Mouse (Mus musculus): ENCODE data around the gene Nudt9. TPM values are rescaled to one million over a fixed set of nuclear protein-coding genes. Genes with fewer than 3 reads are reported as not detected.

Nudt9 gene
- polyA plus RNA-seq, 1 experiment from 2014 or later: 57.1 TPM

DNA sequence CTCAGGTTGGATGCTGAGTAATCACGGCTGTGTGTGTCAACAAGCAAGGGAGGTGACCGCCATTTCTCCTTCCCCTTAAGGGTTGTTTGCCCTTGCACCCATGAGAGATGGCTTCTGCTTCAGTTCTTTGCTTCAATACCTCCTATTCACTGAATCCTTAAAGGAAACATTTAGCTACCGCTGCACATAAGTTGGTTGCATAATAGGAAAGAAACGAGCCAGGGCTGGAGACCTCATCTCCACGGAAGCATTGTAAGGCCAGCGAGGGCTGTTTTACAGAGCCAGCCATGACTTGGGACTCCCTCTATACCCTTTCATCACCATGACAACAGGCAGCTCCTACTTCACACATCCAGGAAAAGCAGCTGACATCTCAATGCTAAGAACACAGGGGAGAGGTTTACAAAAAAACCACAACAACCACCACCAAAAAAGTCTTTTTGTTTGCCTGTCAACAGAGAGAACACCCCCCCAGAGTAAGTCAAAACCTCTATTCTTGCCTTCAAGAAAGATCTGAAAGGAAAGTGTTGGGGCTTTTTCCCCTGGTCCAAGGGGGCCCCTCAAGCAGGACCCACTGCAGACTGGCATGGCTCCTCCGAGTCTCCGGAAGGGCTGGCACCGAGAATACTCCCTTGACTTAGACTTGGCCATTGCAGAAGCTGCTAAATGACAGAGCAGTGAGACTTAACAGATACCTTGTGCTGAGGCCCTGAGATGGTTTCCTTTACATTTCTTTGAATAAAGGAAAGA is 64.2 kb downstream of the Nudt9 start:
- 36% methylated on average over 9 of the region's 9 CpGs for WGBS
- ATAC-seq (ENCODE audit: low FRiP score, low TSS enrichment): no peak
- no peak overlapping the region for H3K9ac ChIP-seq (ENCODE audit: low read length)
- H3K36me3 ChIP-seq (ENCODE audit: control insufficient read depth, insufficient read depth, low read length): no peaks in the 10 kb centered on the region
- TF ChIP-seq EP300 (optimal IDR thresholded peaks at IDR 0.05) (no peak), CTCF (IDR thresholded peaks at IDR 0.05; ENCODE audit: low read depth) (no peak)
- H3K4me1 ChIP-seq (replicated peaks; ENCODE audit: control insufficient read depth, insufficient read depth): peaks cover 3% of the 10 kb centered on the region; the same call in 1 of the 2 replicates
- H3K9me3 ChIP-seq (ENCODE audit: control insufficient read depth, low read length): no peaks in the 10 kb centered on the region
- H3K4me3 ChIP-seq (ENCODE audit: low read depth, low read length): peak overlapping the region; percentile 29
- H3K27me3 ChIP-seq (ENCODE audit: control insufficient read depth, insufficient read depth, low read length): no peaks in the 10 kb centered on the region
- peak overlapping the region; percentile 77 for H3K27ac ChIP-seq (replicated peaks)
- DNase-seq (ENCODE audit: low spot score): no peak
- H3K4me2 ChIP-seq (replicated peaks; ENCODE audit: low read depth): peak overlapping the region; percentile 44

DNA sequence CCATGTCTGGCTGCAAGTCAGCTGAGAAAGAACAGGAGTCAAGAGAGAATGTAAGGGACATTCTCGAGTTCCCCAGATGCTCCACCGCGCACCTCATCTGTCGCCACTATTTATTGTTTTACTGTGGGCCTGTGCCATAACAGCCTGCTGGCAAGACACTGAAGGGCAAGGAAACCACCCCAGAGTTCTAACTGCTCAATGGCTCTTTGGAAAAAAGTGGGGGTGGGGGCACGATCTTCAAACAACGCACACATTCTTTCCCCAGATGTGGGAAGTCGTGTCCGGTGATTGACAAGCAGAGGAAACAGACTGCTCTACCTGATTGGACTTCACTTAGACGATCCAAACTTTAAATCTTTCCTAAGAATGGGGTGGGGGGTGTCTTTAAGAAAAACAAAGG is 65.9 kb downstream of the Nudt9 start:
- Histone ChIP-seq H3K4me3 (ENCODE audit: low read depth, low read length) (peak overlapping the region; percentile 41), H3K27ac (replicated peaks) (peak overlapping the region; percentile 77), H3K9ac (ENCODE audit: low read length) (peak overlapping the region; percentile 62), H3K9me3 (ENCODE audit: control insufficient read depth, low read length) (no peaks in the 10 kb centered on the region), H3K27me3 (ENCODE audit: control insufficient read depth, insufficient read depth, low read length) (no peaks in the 10 kb centered on the region), H3K4me2 (replicated peaks; ENCODE audit: low read depth) (peak overlapping the region; percentile 44), H3K4me1 (replicated peaks; ENCODE audit: control insufficient read depth, insufficient read depth) (peaks cover 3% of the 10 kb centered on the region; the same call in 1 of the 2 replicates), H3K36me3 (ENCODE audit: control insufficient read depth, insufficient read depth, low read length) (no peaks in the 10 kb centered on the region)
- no peak for DNase-seq (ENCODE audit: low spot score)
- 12% methylated on average over 9 of the region's 9 CpGs for WGBS
- TF ChIP-seq CTCF (IDR thresholded peaks at IDR 0.05; ENCODE audit: low read depth): no peak
- no peak for TF ChIP-seq EP300 (optimal IDR thresholded peaks at IDR 0.05)
- peak; percentile 18; the same call in 1 of the 2 replicates for ATAC-seq (ENCODE audit: low FRiP score, low TSS enrichment)

DNA sequence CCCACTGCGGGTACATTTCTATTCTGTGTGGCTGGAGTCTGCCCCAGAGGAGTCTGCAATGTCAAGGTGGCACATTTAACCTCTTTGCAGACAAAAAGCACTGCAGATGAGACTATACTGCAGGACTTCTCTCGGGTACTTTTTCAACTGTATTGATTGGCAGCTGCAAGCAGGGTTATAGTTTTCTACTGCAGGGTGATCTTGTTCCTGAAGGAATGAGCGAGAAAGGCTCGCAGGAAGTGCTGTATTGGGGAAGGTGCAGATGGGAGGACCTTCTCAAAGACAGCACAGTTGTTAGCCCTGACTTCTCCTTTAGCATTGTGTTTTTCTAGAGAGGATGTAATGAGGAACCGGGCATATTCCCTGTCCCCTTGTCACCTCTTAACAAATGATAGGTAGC is 66.4 kb downstream of the Nudt9 start:
- Histone ChIP-seq H3K9me3 (ENCODE audit: control insufficient read depth, low read length) (no peaks in the 10 kb centered on the region), H3K27me3 (ENCODE audit: control insufficient read depth, insufficient read depth, low read length) (no peaks in the 10 kb centered on the region), H3K4me2 (replicated peaks; ENCODE audit: low read depth) (peak overlapping the region; percentile 44), H3K27ac (replicated peaks) (peak overlapping the region; percentile 77), H3K4me1 (replicated peaks; ENCODE audit: control insufficient read depth, insufficient read depth) (peaks cover 3% of the 10 kb centered on the region; the same call in 1 of the 2 replicates), H3K9ac (ENCODE audit: low read length) (peak overlapping the region; percentile 62), H3K36me3 (ENCODE audit: control insufficient read depth, insufficient read depth, low read length) (no peaks in the 10 kb centered on the region), H3K4me3 (ENCODE audit: low read depth, low read length) (peak overlapping the region; percentile 41)
- WGBS: 22% methylated on average over 5 of the region's 5 CpGs
- no peak for ATAC-seq (ENCODE audit: low FRiP score, low TSS enrichment)
- no peak for TF ChIP-seq CTCF (IDR thresholded peaks at IDR 0.05; ENCODE audit: low read depth)
- TF ChIP-seq EP300 (optimal IDR thresholded peaks at IDR 0.05): no peak
- no peak for DNase-seq (ENCODE audit: low spot score)

DNA sequence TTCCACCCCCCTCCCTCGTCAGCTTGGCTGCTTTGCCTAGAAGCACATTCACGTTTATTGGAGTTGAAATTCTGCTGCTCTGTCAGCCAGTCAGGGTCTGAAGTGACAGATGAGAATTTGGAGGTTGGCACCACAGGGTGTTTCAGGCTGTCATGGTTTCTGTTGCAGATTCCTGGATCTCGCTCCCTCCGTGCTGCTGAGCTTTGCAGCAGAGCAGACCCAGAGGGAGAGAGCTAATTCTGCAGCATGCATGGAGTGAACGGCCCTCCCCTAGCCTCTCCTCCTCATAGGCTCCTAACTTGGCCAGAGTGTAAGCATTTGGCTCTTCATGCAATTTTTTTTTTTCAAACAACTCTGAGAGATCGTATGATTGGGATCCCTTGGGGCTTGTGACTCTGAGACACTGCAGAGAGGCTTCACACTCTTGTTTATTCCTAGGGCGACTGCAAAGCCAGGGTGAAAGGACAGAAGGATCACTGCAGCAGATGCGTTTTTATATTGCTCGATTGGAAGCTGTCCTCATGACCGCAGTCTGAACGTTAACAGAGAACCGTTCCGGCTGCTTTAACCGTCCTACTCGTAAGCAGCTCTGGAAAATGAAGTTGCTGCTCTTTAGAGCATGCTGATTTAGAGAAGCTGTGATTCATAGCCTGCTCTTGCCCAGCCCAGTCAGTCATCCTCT is 67.5 kb downstream of the Nudt9 start, which contains the start of gene Sparcl1:
Gene Sparcl1 (minus strand): TSS at position 243 of the 682 bp plus-strand sequence.
- Histone ChIP-seq H3K4me1 (replicated peaks; ENCODE audit: control insufficient read depth, insufficient read depth) (peaks cover 3% of the 10 kb centered on the region; the same call in 1 of the 2 replicates), H3K4me2 (replicated peaks; ENCODE audit: low read depth) (peak within 1 kb of the TSS; percentile 44), H3K9me3 (ENCODE audit: control insufficient read depth, low read length) (no peaks in the 10 kb centered on the region), H3K4me3 (ENCODE audit: low read depth, low read length) (peak within 1 kb of the TSS; percentile 41), H3K36me3 (ENCODE audit: control insufficient read depth, insufficient read depth, low read length) (no peaks in the 10 kb centered on the region), H3K27ac (replicated peaks) (peak within 1 kb of the TSS; percentile 82), H3K27me3 (ENCODE audit: control insufficient read depth, insufficient read depth, low read length) (no peaks in the 10 kb centered on the region), H3K9ac (ENCODE audit: low read length) (peak within 1 kb of the TSS; percentile 63)
- no peak for DNase-seq (ENCODE audit: low spot score)
- TF ChIP-seq EP300 (optimal IDR thresholded peaks at IDR 0.05): no peak
- no peak for TF ChIP-seq CTCF (IDR thresholded peaks at IDR 0.05; ENCODE audit: low read depth)
- ATAC-seq (ENCODE audit: low FRiP score, low TSS enrichment): peak; percentile 75; the same call in 1 of the 2 replicates
- 29% methylated on average over 15 of the region's 15 CpGs for WGBS

Small RNAs within 50 kb of the gene (microRNA-seq; reads per million reads assigned to microRNA genes)
- 1.3 reads per million for gene Mir5619

Other genes starting within 250 kb of the Nudt9 start
- gene Klhl8, start 135.0 kb upstream of the Nudt9 start, polyA plus RNA-seq (2015; fragmentation: Nextera tagmentation; extraction: Ambion mirVana): 7.7 and 8.4 TPM in 2 replicates
- gene Hsd17b13, start 68.9 kb upstream of the Nudt9 start, polyA plus RNA-seq (2015; fragmentation: Nextera tagmentation; extraction: Ambion mirVana): 3.2 and 3.4 TPM in 2 replicates
- gene Hsd17b11, start 24.4 kb upstream of the Nudt9 start, polyA plus RNA-seq (2015; fragmentation: Nextera tagmentation; extraction: Ambion mirVana): 19.1 and 20.9 TPM in 2 replicates
- gene Gm17660, start 31.3 kb downstream of the Nudt9 start, polyA plus RNA-seq (2015; fragmentation: Nextera tagmentation; extraction: Ambion mirVana): 0.35 TPM in 1 of 2 replicates, not detected in the other
- 206 and 241 TPM in 2 replicates for gene Sparcl1, start 67.4 kb downstream of the Nudt9 start, polyA plus RNA-seq (2015; fragmentation: Nextera tagmentation; extraction: Ambion mirVana)
- not detected in 2 replicates for gene Dspp, start 124.4 kb downstream of the Nudt9 start, polyA plus RNA-seq (2015; fragmentation: Nextera tagmentation; extraction: Ambion mirVana)
- gene Dmp1, start 156.3 kb downstream of the Nudt9 start, polyA plus RNA-seq (2015; fragmentation: Nextera tagmentation; extraction: Ambion mirVana): 0.46 and 0.48 TPM in 2 replicates

Data from stomach, postnatal 0 days (tissue).